Mouse (Mus musculus): ENCODE measurements around the gene Ccdc124. TPM values are rescaled to one million over a fixed set of nuclear protein-coding genes. Genes with fewer than 3 reads are reported as not detected.

Gene Ccdc124
- polyA plus RNA-seq, 1 experiment from 2014 or later, result 95.8 TPM

- 0 out of 2 replicates have a peak, but pooled peaks cover 6% of the 10 kb centered on the region for H3K36me3 ChIP-seq
- no peak overlapping the region for H3K9ac ChIP-seq
- H3K9me3 ChIP-seq, result no peaks in the 10 kb centered on the region
- 9% methylated on average over 12 of the region's 12 CpGs for WGBS
- peak overlapping the region; percentile 60 for H3K4me3 ChIP-seq
- peaks cover 33% of the 10 kb centered on the region for H3K27me3 ChIP-seq
- H3K27ac ChIP-seq, result peak overlapping the region; percentile 86
- no peak for ATAC-seq (ENCODE audit: insufficient number of reproducible peaks, low FRiP score, low TSS enrichment, low read depth)
- H3K4me2 ChIP-seq, result peak overlapping the region; percentile 80
- H3K4me1 ChIP-seq, result peaks cover 54% of the 10 kb centered on the region
Measured at GRCm38 (mm10) chr8:70866001-70866520, 7.7 kb downstream of the Ccdc124 start.

- peak; percentile 89 for ATAC-seq (ENCODE audit: insufficient number of reproducible peaks, low FRiP score, low TSS enrichment, low read depth)
- under 1% methylated on average over 46 of the region's 46 CpGs for WGBS
- H3K4me1 ChIP-seq, result peaks cover 54% of the 10 kb centered on the region
Measured at GRCm38 (mm10) chr8:70865350-70866000, 8.3 kb downstream of the Ccdc124 start.

GRCm38 (mm10) chr8:70864712-70865221 is 9.0 kb downstream of the Ccdc124 start:
- WGBS, result 2% methylated on average over 24 of the region's 24 CpGs
- ATAC-seq (ENCODE audit: insufficient number of reproducible peaks, low FRiP score, low TSS enrichment, low read depth), result no peak
- peak overlapping the region; percentile 37; the same call in 1 of the 2 replicates for H3K9ac ChIP-seq
- 0 out of 2 replicates have a peak, but pooled peaks cover 6% of the 10 kb centered on the region for H3K36me3 ChIP-seq
- H3K9me3 ChIP-seq, result no peaks in the 10 kb centered on the region
- peak overlapping the region; percentile 60 for H3K4me3 ChIP-seq
- peak overlapping the region; percentile 80 for H3K4me2 ChIP-seq
- H3K4me1 ChIP-seq, result peaks cover 52% of the 10 kb centered on the region
- peak overlapping the region; percentile 86 for H3K27ac ChIP-seq
- peaks cover 33% of the 10 kb centered on the region for H3K27me3 ChIP-seq

More at GRCm38 (mm10) chr8:70865350-70866000, 8.3 kb downstream of the Ccdc124 start:
- peak overlapping the region; percentile 80 for H3K4me2 ChIP-seq
- H3K36me3 ChIP-seq, result 0 out of 2 replicates have a peak, but pooled peaks cover 6% of the 10 kb centered on the region
- peaks cover 33% of the 10 kb centered on the region for H3K27me3 ChIP-seq
- H3K4me3 ChIP-seq, result peak overlapping the region; percentile 60
- peak overlapping the region; percentile 86 for H3K27ac ChIP-seq
- H3K9ac ChIP-seq, result peak overlapping the region; percentile 37
- H3K9me3 ChIP-seq, result no peaks in the 10 kb centered on the region

- peak overlapping the region; percentile 60 for H3K4me3 ChIP-seq
- 0 out of 2 replicates have a peak, but pooled peaks cover 6% of the 10 kb centered on the region for H3K36me3 ChIP-seq
- 1% methylated on average over 46 of the region's 46 CpGs for WGBS
- no peak for ATAC-seq (ENCODE audit: insufficient number of reproducible peaks, low FRiP score, low TSS enrichment, low read depth)
- no peak overlapping the region for H3K27ac ChIP-seq
- H3K4me1 ChIP-seq, result peaks cover 45% of the 10 kb centered on the region
- H3K9ac ChIP-seq, result 0 out of 2 replicates have a peak overlapping the region, but pooled peaks have one; percentile 17
- peaks cover 33% of the 10 kb centered on the region for H3K27me3 ChIP-seq
- H3K9me3 ChIP-seq, result no peaks in the 10 kb centered on the region
- peak overlapping the region; percentile 80 for H3K4me2 ChIP-seq
Measured at GRCm38 (mm10) chr8:70863956-70864711, 9.6 kb downstream of the Ccdc124 start.

GRCm38 (mm10) chr8:70862824-70863641 is 10.7 kb downstream of the Ccdc124 start, which contains the start of gene Kcnn1:
Kcnn1 (minus strand) TSS chr8:70863258.
- peaks cover 45% of the 10 kb centered on the region for H3K4me1 ChIP-seq
- peak within 1 kb of the TSS; percentile 60 for H3K4me3 ChIP-seq
- ATAC-seq (ENCODE audit: insufficient number of reproducible peaks, low FRiP score, low TSS enrichment, low read depth), result no peak
- under 1% methylated on average over 55 of the region's 55 CpGs for WGBS
- H3K27ac ChIP-seq, result no peak within 1 kb of the TSS
- H3K36me3 ChIP-seq, result 0 out of 2 replicates have a peak, but pooled peaks cover 5% of the 10 kb centered on the region
- peak within 1 kb of the TSS; percentile 80 for H3K4me2 ChIP-seq
- H3K9ac ChIP-seq, result peak within 1 kb of the TSS; percentile 23; the same call in 1 of the 2 replicates
- no peaks in the 10 kb centered on the region for H3K9me3 ChIP-seq
- H3K27me3 ChIP-seq, result peaks cover 33% of the 10 kb centered on the region

- WGBS, result 8% methylated on average over 4 of the region's 4 CpGs
- peaks cover 13% of the 10 kb centered on the region for H3K27me3 ChIP-seq
- no peak for ATAC-seq (ENCODE audit: insufficient number of reproducible peaks, low FRiP score, low TSS enrichment, low read depth)
- H3K4me1 ChIP-seq, result peaks cover 28% of the 10 kb centered on the region
- no peak overlapping the region for H3K9ac ChIP-seq
- no peaks in the 10 kb centered on the region for H3K36me3 ChIP-seq
- H3K27ac ChIP-seq, result no peak overlapping the region; the same call in 1 of the 2 replicates
- H3K4me2 ChIP-seq, result peak overlapping the region; percentile 75; the same call in 1 of the 2 replicates
- H3K4me3 ChIP-seq, result 0 out of 2 replicates have a peak overlapping the region, but pooled peaks have one; percentile 49
- H3K9me3 ChIP-seq, result no peaks in the 10 kb centered on the region
Measured at GRCm38 (mm10) chr8:70857516-70857915, 16.2 kb downstream of the Ccdc124 start.

GRCm38 (mm10) chr8:70856541-70857197 is 17.1 kb downstream of the Ccdc124 start:
- H3K9me3 ChIP-seq, result no peaks in the 10 kb centered on the region
- peaks cover 36% of the 10 kb centered on the region for H3K4me1 ChIP-seq
- no peak overlapping the region for H3K27ac ChIP-seq
- no peaks in the 10 kb centered on the region for H3K36me3 ChIP-seq
- H3K9ac ChIP-seq, result peak overlapping the region; percentile 55
- H3K4me3 ChIP-seq, result peak overlapping the region; percentile 49
- peak overlapping the region; percentile 75 for H3K4me2 ChIP-seq
- 6% methylated on average over 31 of the region's 33 CpGs for WGBS
- ATAC-seq (ENCODE audit: insufficient number of reproducible peaks, low FRiP score, low TSS enrichment, low read depth), result no peak
- H3K27me3 ChIP-seq, result peaks cover 5% of the 10 kb centered on the region

- Histone ChIP-seq H3K36me3 (no peaks in the 10 kb centered on the region), H3K9me3 (no peaks in the 10 kb centered on the region), H3K4me3 (0 out of 2 replicates have a peak overlapping the region, but pooled peaks have one; percentile 49), H3K4me1 (peaks cover 38% of the 10 kb centered on the region), H3K9ac (no peak overlapping the region), H3K27ac (no peak overlapping the region), H3K4me2 (0 out of 2 replicates have a peak overlapping the region, but pooled peaks have one; percentile 75), H3K27me3 (no peaks in the 10 kb centered on the region)
- WGBS, result 65% methylated on average over 5 of the region's 5 CpGs
- no peak for ATAC-seq (ENCODE audit: insufficient number of reproducible peaks, low FRiP score, low TSS enrichment, low read depth)
Measured at GRCm38 (mm10) chr8:70856028-70856427, 17.7 kb downstream of the Ccdc124 start.

- ATAC-seq (ENCODE audit: insufficient number of reproducible peaks, low FRiP score, low TSS enrichment, low read depth), result no peak
- 66% methylated on average over 2 of the region's 2 CpGs for WGBS
- Histone ChIP-seq H3K36me3 (no peaks in the 10 kb centered on the region), H3K4me1 (peaks cover 37% of the 10 kb centered on the region), H3K4me3 (no peak overlapping the region), H3K4me2 (no peak overlapping the region), H3K27me3 (no peaks in the 10 kb centered on the region), H3K9me3 (no peaks in the 10 kb centered on the region), H3K9ac (no peak overlapping the region), H3K27ac (no peak overlapping the region)
Measured at GRCm38 (mm10) chr8:70853863-70854262, 19.9 kb downstream of the Ccdc124 start.

- H3K27me3 ChIP-seq, result no peaks in the 10 kb centered on the region
- 90% methylated on average over 41 of the region's 41 CpGs for WGBS
- H3K9ac ChIP-seq, result no peak overlapping the region
- H3K36me3 ChIP-seq, result no peaks in the 10 kb centered on the region
- H3K9me3 ChIP-seq, result no peaks in the 10 kb centered on the region
- H3K4me2 ChIP-seq, result no peak overlapping the region
- no peak overlapping the region for H3K27ac ChIP-seq
- no peak overlapping the region for H3K4me3 ChIP-seq
- peaks cover 27% of the 10 kb centered on the region for H3K4me1 ChIP-seq
- ATAC-seq (ENCODE audit: insufficient number of reproducible peaks, low FRiP score, low TSS enrichment, low read depth), result no peak
Measured at GRCm38 (mm10) chr8:70852595-70853231, 21.0 kb downstream of the Ccdc124 start.
